Mouse (Mus musculus) bone marrow macrophage, adult 2 months (primary cell): ENCODE data around the gene Fnbp1.

ENCODE experiments used
- CTCF ChIP-seq: IDR thresholded peaks from 2 replicates; pipeline ENCODE4 v1.5.1; 2012; ENCODE audit warnings: low read depth, mild to moderate bottlenecking, low read length, moderate library complexity
- POLR2A ChIP-seq: IDR thresholded peaks from 2 replicates; pipeline ENCODE4 v1.6.1; 2012; ENCODE audit warnings: mild to moderate bottlenecking, low read depth, low read length, borderline replicate concordance

- TF ChIP-seq POLR2A, result no peak
- TF ChIP-seq CTCF, result no peak
These were observed 136.4 kb downstream of the Fnbp1 start for GRCm38 (mm10) chr2:31005453-31005852.
